Mouse (Mus musculus) kidney, adult 2 months (tissue): Measurements from ENCODE around the gene Trem3.

Source experiments
- CTCF ChIP-seq: fragments of 200-500 bp; conservative IDR thresholded peaks from 2 replicates; pipeline ENCODE4 v1.5.1; 2011; ENCODE audit warnings: low read depth, mild to moderate bottlenecking, control low read depth, low read length, moderate library complexity, mixed read lengths; ENCODE audit not compliant: insufficient read depth, insufficient read length
- POLR2A ChIP-seq: fragments of 200-500 bp; IDR thresholded peaks from one replicate; pipeline ENCODE4 v1.6.1; 2011; ENCODE audit warnings: low read depth, low read length, control low read depth

- TF ChIP-seq CTCF: no peak
- TF ChIP-seq POLR2A: no peak
Observed at GRCm38 (mm10) chr17:48299756-48300155, 52.2 kb downstream of the Trem3 start.
